Mouse (Mus musculus): ENCODE measurements around the gene Mroh2a. TPM values are rescaled to one million over a fixed set of nuclear protein-coding genes. Genes with fewer than 3 reads are reported as not detected.
A peak's percentile ranks its signal among the peaks of the same experiment; 100 is the strongest.
"Not testable (repeated sequence)": the region's sequence is repeated elsewhere in the genome, so short reads cannot be mapped to it uniquely, and the experiment has no call there.

Mroh2a gene
- polyA plus RNA-seq, 1 experiment from 2014 or later = 1.0 TPM

GRCm38 (mm10) chr1:88222216-88222615 lies 4.6 kb upstream of the Mroh2a start:
- Histone ChIP-seq H3K9ac (no peak overlapping the region), H3K4me3 (no peak overlapping the region), H3K9me3 (peaks cover 28% of the 10 kb centered on the region), H3K4me1 (no peaks in the 10 kb centered on the region), H3K27ac (no peak overlapping the region), H3K27me3 (no peaks in the 10 kb centered on the region), H3K4me2 (replicated peaks) (no peak overlapping the region), H3K36me3 (no peaks in the 10 kb centered on the region)
- WGBS = 53% methylated on average over 2 of the region's 2 CpGs
- ATAC-seq (ENCODE audit: low FRiP score, low read depth) = no peak

DNA sequence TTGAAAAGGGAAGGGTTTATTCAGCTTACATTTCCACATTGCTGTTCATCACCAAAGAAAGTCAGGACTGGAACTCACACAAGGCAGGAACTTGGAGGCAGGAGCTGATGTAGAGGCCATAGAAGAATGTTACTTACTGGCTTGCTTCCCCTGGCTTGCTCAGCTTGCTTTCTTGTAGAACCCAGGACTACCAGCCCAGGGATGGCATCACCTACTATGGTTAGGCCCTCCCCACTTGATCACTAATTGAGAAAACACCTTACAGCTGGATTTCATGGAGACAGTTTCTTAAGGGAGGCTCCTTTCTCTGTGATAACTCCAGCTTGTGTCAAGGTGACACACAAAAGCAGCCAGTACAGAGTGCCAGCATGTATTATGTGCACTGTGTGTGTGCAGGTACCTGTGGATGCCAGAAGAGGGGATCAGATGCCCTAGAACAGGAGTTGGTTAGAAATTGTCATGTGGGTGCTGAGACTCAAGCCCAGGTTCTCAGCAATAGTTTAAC lies 3.7 kb upstream of the Mroh2a start:
- H3K27me3 ChIP-seq; H3K4me3 ChIP-seq; H3K27ac ChIP-seq; ATAC-seq (ENCODE audit: low FRiP score, low read depth); H3K4me1 ChIP-seq; H3K36me3 ChIP-seq; H3K4me2 ChIP-seq (replicated peaks); H3K9ac ChIP-seq: not testable (repeated sequence)
- peaks cover 32% of the 10 kb centered on the region for H3K9me3 ChIP-seq

DNA sequence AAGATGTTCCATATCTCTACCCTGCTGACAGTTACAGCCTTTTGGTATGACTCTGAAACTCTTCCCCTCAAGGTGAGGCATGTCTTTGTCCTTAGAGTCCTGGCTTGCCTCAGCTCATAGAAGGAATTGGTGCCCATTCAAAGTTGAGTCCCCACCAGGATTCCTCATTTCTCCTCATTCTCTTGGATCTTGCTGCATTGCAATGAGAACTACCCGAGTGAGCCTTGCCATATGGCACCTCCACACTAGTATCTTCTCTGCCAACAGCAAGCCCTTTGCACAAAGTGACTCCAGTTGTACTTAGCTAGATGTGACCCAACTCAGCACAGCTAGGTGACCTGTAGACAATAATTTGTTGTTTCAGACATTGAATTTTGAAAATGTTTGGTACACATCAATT lies 3.2 kb upstream of the Mroh2a start:
- no peak for ATAC-seq (ENCODE audit: low FRiP score, low read depth)
- 54% methylated on average over 1 of the region's 1 CpGs for WGBS
- Histone ChIP-seq H3K4me1 (no peaks in the 10 kb centered on the region), H3K27me3 (no peaks in the 10 kb centered on the region), H3K9ac (no peak overlapping the region), H3K27ac (no peak overlapping the region), H3K4me3 (no peak overlapping the region), H3K9me3 (peaks cover 37% of the 10 kb centered on the region), H3K36me3 (no peaks in the 10 kb centered on the region), H3K4me2 (replicated peaks) (no peak overlapping the region)

- H3K27me3 ChIP-seq = no peaks in the 10 kb centered on the region
- H3K4me2 ChIP-seq (replicated peaks) = no peak overlapping the region
- peaks cover 43% of the 10 kb centered on the region for H3K9me3 ChIP-seq
- H3K9ac ChIP-seq = no peak overlapping the region
- no peak overlapping the region for H3K27ac ChIP-seq
- no peak overlapping the region for H3K4me3 ChIP-seq
- ATAC-seq (ENCODE audit: low FRiP score, low read depth) = no peak
- no peaks in the 10 kb centered on the region for H3K36me3 ChIP-seq
- H3K4me1 ChIP-seq = no peaks in the 10 kb centered on the region
- WGBS = 68% methylated on average over 2 of the region's 2 CpGs
Observed at GRCm38 (mm10) chr1:88224029-88224776, 2.6 kb upstream of the Mroh2a start.

DNA sequence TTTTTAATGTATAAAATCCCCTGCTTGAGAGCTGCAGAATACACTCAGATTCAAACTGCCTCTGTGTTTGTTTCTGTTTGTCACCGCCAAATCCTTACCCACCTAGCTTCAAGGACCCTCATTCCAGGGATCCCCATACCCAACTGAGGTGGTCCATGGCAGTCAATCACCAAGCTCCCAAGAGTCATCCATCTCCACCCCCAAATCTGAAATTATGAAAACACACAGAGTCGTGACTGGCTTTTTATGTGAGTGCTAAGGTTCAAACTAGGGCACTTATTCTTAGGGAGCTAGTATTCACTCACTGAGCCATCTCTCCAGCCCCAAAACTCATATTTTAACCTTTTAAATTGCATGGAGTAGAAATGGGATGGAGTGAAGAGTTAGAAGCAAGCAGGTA lies 1.5 kb upstream of the Mroh2a start:
- not testable (repeated sequence) for H3K4me1 ChIP-seq; H3K9ac ChIP-seq; H3K4me3 ChIP-seq; ATAC-seq (ENCODE audit: low FRiP score, low read depth); H3K27me3 ChIP-seq; H3K36me3 ChIP-seq; H3K27ac ChIP-seq; H3K4me2 ChIP-seq (replicated peaks)
- peaks cover 54% of the 10 kb centered on the region for H3K9me3 ChIP-seq
- 37% methylated on average over 2 of the region's 2 CpGs for WGBS

- Histone ChIP-seq H3K4me2 (replicated peaks) (no peak overlapping the region), H3K9me3 (peaks cover 59% of the 10 kb centered on the region), H3K4me1 (no peaks in the 10 kb centered on the region), H3K36me3 (no peaks in the 10 kb centered on the region), H3K27ac (no peak overlapping the region), H3K9ac (no peak overlapping the region), H3K27me3 (no peaks in the 10 kb centered on the region), H3K4me3 (no peak overlapping the region)
- no peak for ATAC-seq (ENCODE audit: low FRiP score, low read depth)
Observed at GRCm38 (mm10) chr1:88225741-88226140, 1.0 kb upstream of the Mroh2a start.

DNA sequence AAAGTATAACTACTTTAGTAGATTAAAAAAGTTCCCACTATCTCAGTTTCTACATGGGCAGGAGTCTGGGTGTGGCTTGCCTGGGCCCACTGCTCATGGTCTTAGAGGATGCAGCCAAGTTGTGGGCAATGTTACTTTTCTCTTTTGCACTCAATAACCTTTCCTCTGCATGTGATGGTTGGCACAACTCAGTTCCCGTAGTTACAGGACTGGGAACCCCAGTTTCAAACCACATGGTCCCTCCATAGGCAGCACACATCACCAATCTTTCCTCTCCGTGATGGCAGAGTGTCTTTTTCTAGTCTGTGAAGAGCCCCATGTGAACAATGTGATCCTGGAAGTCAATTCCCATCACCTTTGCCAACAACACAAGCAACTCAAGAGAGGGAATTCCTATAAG lies 696 bp downstream of the Mroh2a start:
- ATAC-seq (ENCODE audit: low FRiP score, low read depth) = no peak

GRCm38 (mm10) chr1:88228121-88228520 lies 1.3 kb downstream of the Mroh2a start:
- Histone ChIP-seq H3K4me2 (replicated peaks) (no peak overlapping the region), H3K27me3 (no peaks in the 10 kb centered on the region), H3K9ac (no peak overlapping the region), H3K9me3 (peaks cover 79% of the 10 kb centered on the region), H3K36me3 (no peaks in the 10 kb centered on the region), H3K4me1 (no peaks in the 10 kb centered on the region), H3K27ac (no peak overlapping the region), H3K4me3 (no peak overlapping the region)
- 0 out of 2 replicates have a peak, but pooled peaks have one; percentile 12 for ATAC-seq (ENCODE audit: low FRiP score, low read depth)
- 71% methylated on average over 7 of the region's 7 CpGs for WGBS

More for the DNA sequence above, 696 bp downstream of the Mroh2a start:
- Histone ChIP-seq H3K4me3 (no peak overlapping the region), H3K4me1 (no peaks in the 10 kb centered on the region), H3K9ac (no peak overlapping the region), H3K27ac (no peak overlapping the region), H3K36me3 (no peaks in the 10 kb centered on the region), H3K27me3 (no peaks in the 10 kb centered on the region), H3K9me3 (peaks cover 73% of the 10 kb centered on the region), H3K4me2 (replicated peaks) (no peak overlapping the region)
- WGBS = 59% methylated on average over 2 of the region's 2 CpGs

DNA sequence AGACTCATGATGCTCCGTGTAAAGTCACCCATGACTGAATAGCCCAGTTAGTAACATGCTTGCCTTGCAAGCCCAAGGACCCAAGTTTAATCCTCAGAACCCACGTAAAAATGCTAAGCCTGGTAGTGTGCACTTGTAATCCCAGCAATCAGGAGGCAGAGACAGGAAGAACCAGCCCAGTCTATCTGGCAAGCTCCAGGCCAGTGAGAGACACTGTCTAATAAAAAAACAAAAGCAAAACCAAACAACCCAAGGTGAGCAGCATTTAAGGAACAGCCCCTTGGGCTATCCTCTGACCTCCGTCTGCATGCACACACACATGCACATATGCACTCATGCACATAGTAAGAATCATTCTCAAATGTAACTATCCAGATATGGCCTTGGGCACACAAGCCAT lies 2.8 kb downstream of the Mroh2a start:
- Histone ChIP-seq H3K27ac (no peak overlapping the region), H3K9ac (no peak overlapping the region), H3K36me3 (no peaks in the 10 kb centered on the region), H3K4me1 (no peaks in the 10 kb centered on the region), H3K4me3 (no peak overlapping the region), H3K9me3 (peaks cover 94% of the 10 kb centered on the region), H3K27me3 (no peaks in the 10 kb centered on the region), H3K4me2 (replicated peaks) (no peak overlapping the region)
- ATAC-seq (ENCODE audit: low FRiP score, low read depth) = no peak
- 80% methylated on average over 3 of the region's 3 CpGs for WGBS

DNA sequence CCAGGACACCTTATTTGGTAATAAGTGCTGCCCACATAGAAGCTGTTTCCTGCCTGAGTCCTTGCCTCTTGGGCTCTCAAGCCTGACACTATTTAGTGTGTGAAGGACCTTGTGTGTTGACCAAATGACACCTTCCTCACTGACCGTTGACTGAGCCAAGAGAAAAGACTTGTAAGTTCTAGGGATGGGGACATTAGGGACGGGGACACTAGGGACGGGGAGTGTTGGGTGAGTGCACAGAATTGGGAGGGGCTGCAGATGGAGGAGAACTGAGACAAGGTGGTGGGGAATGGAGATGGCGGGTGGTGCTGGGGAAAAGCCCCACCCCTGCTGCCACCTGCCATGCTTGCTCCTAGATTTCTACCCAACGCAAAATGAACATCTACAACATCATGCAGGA lies 3.2 kb downstream of the Mroh2a start:
- ATAC-seq (ENCODE audit: low FRiP score, low read depth) = no peak
- H3K4me1 ChIP-seq = no peaks in the 10 kb centered on the region
- 83% methylated on average over 5 of the region's 5 CpGs for whole genome bisulfite sequencing
- H3K4me3 ChIP-seq = no peak overlapping the region
- no peak overlapping the region for H3K4me2 ChIP-seq (replicated peaks)
- peaks cover 98% of the 10 kb centered on the region for H3K9me3 ChIP-seq
- H3K36me3 ChIP-seq = no peaks in the 10 kb centered on the region
- H3K27ac ChIP-seq = no peak overlapping the region
- H3K27me3 ChIP-seq = no peaks in the 10 kb centered on the region
- no peak overlapping the region for H3K9ac ChIP-seq

- WGBS = 73% methylated on average over 7 of the region's 7 CpGs
- Histone ChIP-seq H3K27me3 (no peaks in the 10 kb centered on the region), H3K9ac (no peak overlapping the region), H3K9me3 (peaks cover 100% of the 10 kb centered on the region), H3K4me3 (no peak overlapping the region), H3K27ac (no peak overlapping the region), H3K36me3 (no peaks in the 10 kb centered on the region), H3K4me1 (no peaks in the 10 kb centered on the region), H3K4me2 (replicated peaks) (no peak overlapping the region)
- no peak for ATAC-seq (ENCODE audit: low FRiP score, low read depth)
Observed at GRCm38 (mm10) chr1:88230421-88230820, 3.6 kb downstream of the Mroh2a start.

- Histone ChIP-seq H3K4me1 (no peaks in the 10 kb centered on the region), H3K27ac (no peak overlapping the region), H3K4me3 (no peak overlapping the region), H3K27me3 (no peaks in the 10 kb centered on the region), H3K36me3 (no peaks in the 10 kb centered on the region), H3K9me3 (peaks cover 100% of the 10 kb centered on the region), H3K4me2 (replicated peaks) (no peak overlapping the region), H3K9ac (no peak overlapping the region)
- no peak for ATAC-seq (ENCODE audit: low FRiP score, low read depth)
- 76% methylated on average over 6 of the region's 6 CpGs for WGBS
Observed at GRCm38 (mm10) chr1:88230981-88231802, 4.4 kb downstream of the Mroh2a start.
